Mouse (Mus musculus) ES-E14 (cell line): ENCODE data around the gene Itpr1. TPM values are rescaled to one million over a fixed set of nuclear protein-coding genes. Genes with fewer than 3 reads are reported as not detected.

Experiments
- DNase-seq: peaks from one replicate; pipeline ENCODE4 v3.0.0-alpha.2; 2013; ENCODE audit warnings: low read depth, low spot score
- H3K27ac ChIP-seq: 2 replicates; pipeline ENCODE4 v1.5.1; 2012; ENCODE audit warnings: low read depth, mild to moderate bottlenecking, low read length, moderate library complexity, mixed read lengths; ENCODE audit not compliant: poor library complexity, insufficient read depth, severe bottlenecking
- H3K36me3 ChIP-seq: 2 replicates; pipeline ENCODE4 v1.6.1; 2012; ENCODE audit warnings: mild to moderate bottlenecking, low read length, moderate library complexity, mixed read lengths; ENCODE audit not compliant: control insufficient read depth, poor library complexity, insufficient read depth, severe bottlenecking
- H3K4me1 ChIP-seq, 2 experiments: fragments of 150-350 bp in 1 of 2; sonication (generic) in 1 of 2; 2 replicates each; pipeline ENCODE4 v1.6.1; 2012; ENCODE audit warnings: low read length in 2 of 2, mild to moderate bottlenecking in 1 of 2, mixed read lengths in 1 of 2; ENCODE audit not compliant: control insufficient read depth in 2 of 2, insufficient read depth in 2 of 2, poor library complexity in 1 of 2
- H3K4me3 ChIP-seq, 2 experiments: fragments of 150-350 bp in 1 of 2; sonication (generic) in 1 of 2; 2 replicates each; pipeline ENCODE4 v1.5.1; 2012; ENCODE audit warnings: low read length in 2 of 2, low read depth in 1 of 2, mild to moderate bottlenecking in 1 of 2, mixed read lengths in 1 of 2; ENCODE audit not compliant: insufficient read depth in 1 of 2, poor library complexity in 1 of 2, severe bottlenecking in 1 of 2
- H3K9ac ChIP-seq: 2 replicates; pipeline ENCODE4 v1.6.1; 2012; ENCODE audit warnings: low read depth, mild to moderate bottlenecking, low read length, mixed read lengths; ENCODE audit not compliant: poor library complexity, insufficient read depth, severe bottlenecking
- H3K9me3 ChIP-seq: fragments of 150-350 bp; sonication (generic); 2 replicates; pipeline ENCODE4 v1.6.1; 2012; ENCODE audit warnings: low read depth, mild to moderate bottlenecking, low read length; ENCODE audit not compliant: control insufficient read depth, insufficient read depth
- CHD2 ChIP-seq: IDR thresholded peaks from 2 replicates; pipeline ENCODE4 v1.6.1; 2014; ENCODE audit warnings: mild to moderate bottlenecking, low read depth, low read length, inconsistent platforms
- HCFC1 ChIP-seq: IDR thresholded peaks from 2 replicates; pipeline ENCODE4 v1.6.1; 2012; ENCODE audit warnings: low read length, inconsistent platforms, borderline replicate concordance; ENCODE audit not compliant: insufficient read depth
- MAFK ChIP-seq: IDR thresholded peaks from 2 replicates; pipeline ENCODE4 v1.6.1; 2014; ENCODE audit warnings: mild to moderate bottlenecking, low read depth, low read length, inconsistent platforms; ENCODE audit not compliant: insufficient read depth
- ZC3H11A ChIP-seq: IDR thresholded peaks from 2 replicates; pipeline ENCODE4 v1.6.1; 2012; ENCODE audit warnings: low read depth, mild to moderate bottlenecking, inconsistent platforms, low read length, borderline replicate concordance
- ZNF384 ChIP-seq: IDR thresholded peaks from 2 replicates; pipeline ENCODE4 v1.6.1; 2012; ENCODE audit warnings: low read depth, low read length, inconsistent platforms
- in situ Hi-C, 2 experiments: fragments of 600-800 bp; cut with MboI; formaldehyde crosslinking; loops; one replicate each; pipeline ENCODE4 v1.15.1; 2025; ENCODE audit warnings: low sequenced_read_pairs in 2 of 2, inconsistent platforms in 1 of 2; ENCODE audit not compliant: unreplicated experiment in 2 of 2
- total RNA-seq: library from RNA; depleted of rRNA; stranded (reverse); fragments of 300-350 nt; gene quantifications from 2 replicates; pipeline ENCODE4 v1.2.3, GENCODE M21; 2012

Gene Itpr1
- total RNA-seq, 1 experiment: 52.8 TPM

DNA sequence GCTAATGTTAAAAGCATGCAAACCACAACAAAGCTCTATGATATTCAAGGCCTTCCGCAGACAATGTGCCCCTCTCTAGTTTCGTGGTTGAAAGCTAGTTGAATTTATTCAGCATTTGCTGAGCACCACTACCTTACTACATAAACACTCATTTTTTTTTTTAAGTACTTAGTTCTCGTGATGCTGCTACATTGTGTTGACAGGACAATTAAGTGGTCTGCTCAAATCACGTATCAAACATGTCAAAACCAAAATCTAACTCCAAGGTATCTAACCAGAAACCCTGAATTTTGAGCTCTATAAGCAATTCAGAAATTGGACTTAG, 27.2 kb upstream of the Itpr1 start:
- H3K9ac ChIP-seq: no peak overlapping the region
- no peaks in the 10 kb centered on the region for H3K4me1 ChIP-seq
- no peaks in the 10 kb centered on the region for H3K9me3 ChIP-seq
- no peak for DNase-seq
- peak overlapping the region; percentile 62 to 79; a peak in 2 of 4 replicates for H3K4me3 ChIP-seq
- no peak overlapping the region for H3K27ac ChIP-seq
- no peak for TF ChIP-seq ZC3H11A
- TF ChIP-seq ZNF384: no peak
- no peak for TF ChIP-seq HCFC1
- TF ChIP-seq MAFK: no peak
- in situ Hi-C loops: no loop called here
- H3K36me3 ChIP-seq: no peaks in the 10 kb centered on the region

GRCm38 (mm10) chr6:108190690-108191089, 22.2 kb upstream of the Itpr1 start:
- DNase-seq: no peak
- no peak overlapping the region for H3K27ac ChIP-seq
- in situ Hi-C loops: no loop called here
- no peaks in the 10 kb centered on the region for H3K36me3 ChIP-seq
- H3K4me3 ChIP-seq: no peak overlapping the region
- no peaks in the 10 kb centered on the region for H3K4me1 ChIP-seq
- H3K9me3 ChIP-seq: no peaks in the 10 kb centered on the region
- TF ChIP-seq ZC3H11A (no peak), HCFC1 (no peak), MAFK (no peak), CHD2 (no peak), ZNF384 (no peak)
- H3K9ac ChIP-seq: no peak overlapping the region

- no peak overlapping the region for H3K27ac ChIP-seq
- H3K4me3 ChIP-seq: no peak overlapping the region
- TF ChIP-seq ZNF384 (no peak), CHD2 (no peak), ZC3H11A (no peak), HCFC1 (no peak), MAFK (no peak)
- no peak overlapping the region for H3K9ac ChIP-seq
- H3K4me1 ChIP-seq: no peaks in the 10 kb centered on the region
- DNase-seq: no peak
- in situ Hi-C loops: no loop called here
- no peaks in the 10 kb centered on the region for H3K36me3 ChIP-seq
- H3K9me3 ChIP-seq: no peaks in the 10 kb centered on the region
Measured at GRCm38 (mm10) chr6:108192632-108193031, 20.3 kb upstream of the Itpr1 start.

DNA sequence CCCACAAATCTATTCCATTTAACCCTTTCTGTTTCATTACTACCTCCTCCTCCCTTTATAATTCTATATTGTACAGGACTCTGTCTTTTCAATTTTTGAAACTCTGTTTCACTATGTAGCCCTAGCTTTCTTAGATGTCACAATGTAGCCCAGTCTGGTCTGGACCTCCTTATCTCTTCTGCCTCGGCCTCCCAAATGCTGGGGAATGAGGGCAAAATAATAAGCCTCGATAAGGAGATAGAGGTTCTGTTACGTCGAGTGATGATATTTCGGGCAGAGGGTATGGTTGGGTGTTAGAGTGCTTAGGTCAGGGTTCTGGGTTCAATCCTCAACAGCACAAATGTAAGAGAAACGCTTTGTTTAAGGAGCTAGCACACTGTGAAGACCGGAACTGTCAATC, 16.2 kb upstream of the Itpr1 start:
- TF ChIP-seq ZC3H11A: no peak
- no peak for TF ChIP-seq MAFK
- no peak for TF ChIP-seq ZNF384
- TF ChIP-seq HCFC1: no peak
- TF ChIP-seq CHD2: no peak
- in situ Hi-C loops: no loop called here
- H3K9ac ChIP-seq: no peak overlapping the region
- H3K36me3 ChIP-seq: no peaks in the 10 kb centered on the region
- H3K4me1 ChIP-seq: no peaks in the 10 kb centered on the region
- H3K4me3 ChIP-seq: no peak overlapping the region
- H3K27ac ChIP-seq: no peak overlapping the region
- H3K9me3 ChIP-seq: no peaks in the 10 kb centered on the region
- DNase-seq: no peak

DNA sequence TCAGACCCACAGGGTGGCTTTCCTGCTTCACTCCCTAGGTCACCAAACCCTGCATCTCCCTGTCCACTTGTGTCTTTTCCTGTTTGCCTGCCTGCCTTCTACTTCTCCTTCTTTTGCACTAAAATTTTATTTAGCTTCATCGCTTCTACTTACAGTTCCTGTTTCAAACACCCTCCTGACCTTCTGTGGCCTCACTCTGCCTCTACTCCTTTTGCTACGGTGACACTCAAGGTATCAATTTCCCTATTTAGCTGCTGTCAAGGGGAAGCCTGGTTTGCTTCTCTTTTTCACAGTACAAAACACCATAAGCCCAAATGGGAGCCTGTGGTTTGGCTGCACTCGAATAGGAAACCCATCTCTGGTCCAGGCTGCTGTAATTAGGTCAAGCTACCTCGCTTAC, 15.8 kb upstream of the Itpr1 start:
- DNase-seq: no peak
- in situ Hi-C loops: no loop called here
- H3K4me3 ChIP-seq: no peak overlapping the region
- H3K9ac ChIP-seq: no peak overlapping the region
- TF ChIP-seq ZC3H11A: no peak
- TF ChIP-seq MAFK: no peak
- H3K9me3 ChIP-seq: no peaks in the 10 kb centered on the region
- H3K4me1 ChIP-seq: no peaks in the 10 kb centered on the region
- H3K27ac ChIP-seq: no peak overlapping the region
- H3K36me3 ChIP-seq: no peaks in the 10 kb centered on the region
